Mouse (Mus musculus): Measurements from ENCODE around the gene Edf1.

The Edf1 gene

DNA sequence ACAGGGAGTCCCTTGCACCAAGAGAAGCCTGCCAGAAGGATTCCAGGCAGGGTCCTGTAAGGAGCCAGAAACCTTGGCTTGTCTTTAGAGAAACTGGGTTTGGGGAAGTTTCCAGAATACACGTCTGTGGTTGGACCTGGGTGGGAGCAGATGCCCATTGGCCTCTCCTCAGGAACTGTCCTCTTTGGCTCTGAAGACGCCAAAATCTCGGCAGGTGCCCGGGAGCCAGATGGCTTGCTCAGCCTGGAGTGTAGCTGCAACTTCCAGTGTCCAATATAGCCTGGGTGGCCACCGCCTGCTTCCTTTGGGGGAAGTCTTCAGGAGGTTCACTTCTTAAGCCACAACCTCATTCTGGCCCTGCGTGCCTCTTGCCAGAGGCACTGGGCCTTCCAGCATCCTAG lies 24.3 kb downstream of the Edf1 start:
- DNase-seq (ENCODE audit: low read depth, low spot score), result no peak

DNA sequence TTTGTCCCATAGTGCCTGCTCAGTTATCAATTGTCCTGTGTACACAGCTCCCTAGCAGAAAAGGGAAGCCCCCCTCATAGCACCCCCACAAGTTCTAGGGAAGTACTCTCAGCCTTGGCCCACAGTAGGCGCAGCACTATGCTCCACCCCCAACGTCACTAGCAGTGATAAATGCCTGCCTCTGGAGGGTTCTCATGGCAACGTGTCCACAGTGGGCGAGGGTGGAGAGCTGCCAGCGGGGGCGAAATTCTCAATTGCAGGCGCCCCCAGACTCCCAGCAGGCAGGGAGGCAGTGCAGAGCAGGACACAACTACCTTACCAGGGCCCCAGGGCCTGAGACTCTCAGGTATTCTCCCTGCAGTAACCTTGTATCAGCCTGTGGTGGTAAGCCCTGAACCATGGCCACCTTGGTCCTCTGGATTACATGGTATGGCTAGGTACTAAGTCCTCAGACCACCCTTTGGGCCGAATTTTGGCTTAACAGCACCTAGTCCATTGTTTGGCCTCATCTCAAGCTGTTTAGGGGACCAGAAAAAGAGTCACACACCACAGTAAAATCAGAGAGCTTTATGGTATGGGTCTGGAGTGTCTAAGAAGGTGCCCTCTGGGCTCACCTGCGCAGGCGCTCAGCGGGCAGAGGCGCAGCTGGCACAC lies 24.9 kb downstream of the Edf1 start:
- DNase-seq (ENCODE audit: low read depth, low spot score), result no peak

DNA sequence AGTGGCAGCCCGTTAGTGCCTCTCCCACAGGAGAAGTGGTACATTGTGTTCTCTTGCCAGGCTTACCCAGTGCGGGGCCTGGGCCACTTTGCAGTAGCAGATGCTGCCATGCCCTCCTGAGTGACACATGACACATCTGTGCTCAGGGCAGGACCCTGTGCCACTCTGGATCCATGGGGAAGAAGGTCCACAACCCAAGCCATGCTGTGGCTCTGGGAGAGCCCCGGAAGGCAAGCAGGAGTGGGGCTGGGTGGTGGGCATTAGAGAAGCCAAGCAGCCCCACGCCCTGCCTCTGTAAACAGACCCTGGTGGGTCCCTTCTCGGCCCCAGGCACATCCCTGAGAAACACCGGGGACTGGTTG lies 25.5 kb downstream of the Edf1 start:
- no peak for DNase-seq (ENCODE audit: low read depth, low spot score)

DNA sequence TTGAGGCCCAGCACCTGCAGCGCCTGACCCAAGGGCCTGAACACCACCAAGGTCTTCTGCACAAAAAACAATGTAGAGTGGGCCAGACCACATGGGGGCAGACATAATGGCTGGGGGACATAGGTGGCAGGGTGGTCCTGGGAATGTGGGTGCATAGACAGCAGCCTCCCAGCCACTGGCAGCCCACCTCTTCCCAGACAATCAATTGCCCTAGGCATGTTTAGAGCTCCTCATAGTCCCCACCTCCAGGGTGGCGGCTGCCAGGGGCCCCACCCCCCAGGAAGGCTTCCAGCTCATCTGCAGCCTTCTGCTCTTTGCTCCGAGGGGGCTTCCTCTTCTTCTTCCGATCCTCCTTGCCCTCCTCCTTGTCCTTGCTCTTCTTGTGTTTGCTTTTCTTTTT lies 25.9 kb downstream of the Edf1 start:
- no peak for DNase-seq (ENCODE audit: low read depth, low spot score)

DNA sequence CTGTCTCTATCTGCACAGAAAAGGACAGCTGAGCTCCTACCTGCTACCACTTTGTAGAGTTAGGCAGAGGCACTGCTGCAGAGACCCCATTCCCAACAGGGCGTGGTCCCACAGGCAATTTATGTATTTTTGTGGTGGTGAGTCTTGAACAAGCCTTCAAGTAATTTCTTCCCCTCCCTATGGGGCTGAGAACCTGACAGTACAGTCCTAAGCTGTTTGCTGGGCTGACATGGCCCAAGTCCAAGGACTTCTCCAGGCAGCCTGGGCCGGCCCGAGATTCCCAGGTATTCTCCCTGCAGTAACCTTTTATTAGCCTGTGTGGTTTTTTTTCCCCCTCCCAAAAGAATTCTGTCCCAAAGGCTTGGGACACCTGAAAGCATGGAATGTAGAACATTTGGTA lies 26.5 kb downstream of the Edf1 start:
- DNase-seq (ENCODE audit: low read depth, low spot score), result no peak

DNA sequence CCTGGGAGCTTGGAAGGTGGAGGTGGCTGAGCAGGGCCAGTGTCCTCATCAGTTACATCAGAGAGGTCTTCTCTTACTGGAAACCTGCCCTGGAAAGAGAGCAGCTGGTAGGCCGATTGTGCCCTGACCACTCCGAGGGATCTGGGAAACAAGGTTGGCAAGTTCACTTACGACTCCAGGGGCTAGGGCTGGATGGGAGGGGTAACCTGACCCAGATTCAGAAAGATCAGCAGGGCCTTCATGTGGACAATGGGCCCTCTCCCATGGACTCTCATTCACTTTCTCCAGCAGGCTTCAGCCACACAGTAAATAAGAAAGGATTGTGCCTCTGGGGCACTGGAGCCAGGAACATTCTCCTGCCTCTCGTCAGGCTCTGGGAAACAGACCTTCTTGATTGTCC lies 27.2 kb downstream of the Edf1 start:
- DNase-seq (ENCODE audit: low read depth, low spot score), result no peak

DNA sequence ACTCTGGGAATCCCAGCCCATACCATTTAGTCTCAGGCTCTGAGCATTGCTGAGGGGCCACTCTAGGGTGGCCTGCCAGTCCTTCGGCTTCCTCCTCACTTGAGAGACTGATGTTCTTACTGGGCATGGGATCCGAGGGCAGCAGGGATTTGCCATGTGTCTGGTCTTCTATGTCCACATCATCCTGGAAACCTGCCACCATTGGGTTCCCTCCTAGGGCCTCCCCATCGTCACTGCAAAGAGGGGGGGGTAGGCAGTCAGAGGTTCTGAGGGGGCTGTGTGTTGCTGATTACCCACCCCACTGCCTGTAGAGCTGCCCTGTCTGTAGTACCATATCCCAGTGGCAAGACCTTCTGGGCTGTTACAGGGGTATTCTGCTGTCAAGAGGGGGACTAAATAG lies 28.0 kb downstream of the Edf1 start:
- DNase-seq (ENCODE audit: low read depth, low spot score), result no peak

DNA sequence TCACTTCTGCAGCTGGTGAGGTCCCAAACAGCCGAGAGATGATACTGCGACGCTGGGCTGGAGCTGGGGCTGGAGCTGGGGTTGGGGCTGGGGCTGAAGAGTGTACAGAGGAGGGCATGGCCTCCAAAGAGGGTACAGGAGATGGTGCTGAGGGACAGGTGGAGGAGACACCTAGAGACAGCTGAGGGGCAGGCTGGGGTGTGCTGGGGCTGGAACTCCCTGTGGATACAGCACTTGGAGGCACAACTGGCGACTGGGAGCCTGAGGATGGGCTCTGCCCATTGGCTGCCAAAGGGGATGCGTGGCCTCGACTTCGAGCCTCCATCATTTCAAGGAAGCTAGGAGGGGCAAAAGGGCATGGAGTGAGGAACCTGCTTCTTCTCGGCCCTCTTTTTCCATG lies 29.6 kb downstream of the Edf1 start:
- no peak for DNase-seq (ENCODE audit: low read depth, low spot score)

DNA sequence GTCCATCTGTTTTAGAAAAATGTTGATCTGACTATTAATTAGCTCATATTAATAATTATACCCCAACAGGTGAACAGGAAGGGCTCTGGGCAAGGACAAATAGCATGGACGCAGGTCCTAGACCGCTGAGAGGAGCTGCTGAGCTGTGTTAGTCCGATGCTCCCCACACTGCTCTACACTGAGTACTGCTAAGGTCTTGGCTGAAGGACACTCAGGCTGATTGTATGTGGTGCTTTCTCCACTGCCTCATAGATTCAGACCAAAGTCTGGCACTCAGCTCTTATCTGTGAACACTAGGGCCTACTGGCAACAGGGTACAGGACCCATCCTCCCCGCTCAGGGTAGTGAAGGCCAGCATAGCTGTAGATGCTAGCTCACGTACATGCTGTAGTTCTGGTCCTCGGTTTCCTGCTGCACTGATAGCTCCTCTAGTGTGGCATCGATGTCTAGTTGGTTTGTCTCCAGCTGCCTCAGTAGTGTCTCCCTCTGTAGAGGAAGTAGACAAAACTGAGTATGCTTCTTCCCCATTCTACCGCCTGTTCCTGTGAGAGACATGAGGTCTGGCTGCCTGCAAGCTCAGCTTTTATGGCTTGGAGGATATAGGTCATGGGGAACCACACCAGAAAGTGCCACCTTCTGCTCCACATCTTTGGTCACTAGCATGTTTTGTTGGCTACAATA lies 30.7 kb downstream of the Edf1 start:
- no peak for DNase-seq (ENCODE audit: low read depth, low spot score)

DNA sequence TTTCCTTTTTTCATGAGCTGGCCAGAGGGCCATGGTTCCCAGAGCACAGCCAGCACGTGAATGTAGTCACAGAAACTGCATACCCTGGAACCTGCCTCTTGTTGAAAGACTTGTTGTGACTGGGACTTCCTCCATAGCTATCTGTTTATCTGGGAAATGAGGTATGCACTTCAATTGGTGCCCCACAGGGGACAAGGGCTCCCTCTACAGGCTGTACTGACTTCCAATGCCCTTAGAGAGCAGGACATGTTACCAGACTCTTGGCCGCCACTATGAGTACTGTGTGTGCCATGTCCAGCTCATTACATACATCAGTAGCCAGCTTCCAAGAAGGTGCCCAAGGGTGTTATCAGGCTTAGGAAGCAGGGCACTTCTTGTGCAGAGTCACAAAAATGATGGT lies 34.2 kb downstream of the Edf1 start:
- DNase-seq (ENCODE audit: low read depth, low spot score), result no peak

DNA sequence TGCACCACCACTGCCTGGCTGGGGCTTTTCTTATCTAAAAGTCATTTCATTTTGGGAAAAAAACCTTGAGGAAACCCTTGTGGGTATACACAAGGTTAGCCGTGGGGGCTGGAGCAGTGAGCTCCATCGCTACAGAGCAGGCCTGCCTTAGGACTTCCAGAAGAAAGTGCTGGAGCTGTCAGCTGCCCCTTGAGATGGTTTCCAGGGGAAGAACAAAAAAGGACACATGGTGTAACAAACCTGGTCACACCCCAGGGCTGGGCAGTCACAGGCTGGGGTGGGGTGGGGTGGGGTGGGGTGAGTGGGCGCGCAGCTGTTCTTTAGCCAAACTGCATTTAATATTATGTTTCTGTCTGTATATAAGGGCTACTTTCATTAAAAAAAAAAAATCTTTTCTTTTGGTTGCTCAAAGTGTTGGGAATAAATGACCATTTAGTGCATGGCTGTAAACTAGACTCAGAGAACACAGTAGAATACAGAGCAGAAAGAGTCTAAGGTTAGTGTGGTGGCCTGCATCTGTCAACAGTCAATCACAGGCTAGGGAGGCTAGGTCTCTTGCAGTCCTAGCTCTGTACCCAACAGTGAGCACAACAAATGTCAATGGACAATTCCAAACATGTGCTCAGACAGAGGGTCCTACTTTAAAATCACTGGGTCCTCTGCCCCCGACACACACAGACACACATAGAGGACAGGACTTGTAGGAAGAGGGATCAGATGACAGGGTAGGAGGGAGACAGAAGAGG lies 39.3 kb downstream of the Edf1 start:
- DNase-seq (ENCODE audit: low read depth, low spot score), result no peak

DNA sequence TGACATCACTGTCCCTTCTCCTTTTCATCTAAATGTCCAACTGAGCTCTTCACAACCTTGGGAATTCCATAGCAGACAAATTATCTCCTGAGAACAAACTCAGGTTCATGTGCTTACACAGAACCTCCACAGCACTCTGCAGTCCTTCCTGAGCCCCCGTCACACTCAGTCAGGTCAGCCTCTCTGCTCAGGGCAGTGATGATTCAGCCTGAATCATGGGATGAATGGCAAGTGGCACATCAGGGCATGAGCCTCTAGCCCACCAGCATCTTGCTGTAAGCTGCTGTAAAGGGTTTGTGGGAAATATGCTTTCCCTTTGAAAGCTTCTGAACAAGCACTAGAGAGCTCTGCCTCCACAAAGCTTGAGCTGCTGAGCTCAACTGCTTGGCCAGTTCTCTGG lies 41.1 kb downstream of the Edf1 start:
- no peak for DNase-seq (ENCODE audit: low read depth, low spot score)

DNA sequence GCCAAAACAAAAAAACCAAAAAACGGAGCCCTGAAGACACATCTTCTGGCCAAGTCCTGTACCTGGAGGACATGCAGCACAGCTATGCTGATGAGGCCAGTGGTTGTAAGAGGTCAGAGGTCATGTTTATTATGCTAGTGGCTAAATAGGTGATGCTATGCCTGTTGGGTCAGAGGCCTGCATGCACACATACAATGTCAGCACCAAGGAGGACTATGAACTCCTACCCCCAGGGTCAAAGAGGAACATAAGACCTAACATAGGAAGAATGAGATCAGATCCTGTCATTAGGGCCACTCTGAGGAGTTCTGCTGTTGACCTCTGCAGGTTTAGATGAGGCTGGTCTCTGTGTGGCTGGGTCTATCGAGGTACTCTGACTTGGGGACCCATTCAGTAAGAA lies 42.4 kb downstream of the Edf1 start:
- DNase-seq (ENCODE audit: low read depth, low spot score), result no peak

DNA sequence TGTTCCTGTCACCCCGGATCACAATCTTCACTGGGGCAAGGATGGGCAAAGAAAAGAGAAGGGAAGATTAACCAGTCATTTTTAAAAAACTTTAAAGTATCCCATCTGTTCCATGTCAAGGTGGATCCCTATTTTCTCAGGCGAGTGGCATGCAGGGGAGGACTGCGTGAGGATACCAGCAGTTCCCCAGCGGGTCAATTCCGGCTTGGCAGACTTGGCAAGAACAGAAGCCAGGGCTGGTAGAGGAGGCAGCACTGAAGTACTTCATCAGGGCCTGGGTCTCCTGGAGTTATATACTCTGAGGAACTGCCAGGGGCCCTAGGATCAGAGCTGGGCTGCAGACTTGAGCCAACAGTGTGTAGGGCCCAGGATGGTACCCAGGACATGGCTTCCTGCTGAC lies 44.9 kb downstream of the Edf1 start:
- no peak for DNase-seq (ENCODE audit: low read depth, low spot score)

DNA sequence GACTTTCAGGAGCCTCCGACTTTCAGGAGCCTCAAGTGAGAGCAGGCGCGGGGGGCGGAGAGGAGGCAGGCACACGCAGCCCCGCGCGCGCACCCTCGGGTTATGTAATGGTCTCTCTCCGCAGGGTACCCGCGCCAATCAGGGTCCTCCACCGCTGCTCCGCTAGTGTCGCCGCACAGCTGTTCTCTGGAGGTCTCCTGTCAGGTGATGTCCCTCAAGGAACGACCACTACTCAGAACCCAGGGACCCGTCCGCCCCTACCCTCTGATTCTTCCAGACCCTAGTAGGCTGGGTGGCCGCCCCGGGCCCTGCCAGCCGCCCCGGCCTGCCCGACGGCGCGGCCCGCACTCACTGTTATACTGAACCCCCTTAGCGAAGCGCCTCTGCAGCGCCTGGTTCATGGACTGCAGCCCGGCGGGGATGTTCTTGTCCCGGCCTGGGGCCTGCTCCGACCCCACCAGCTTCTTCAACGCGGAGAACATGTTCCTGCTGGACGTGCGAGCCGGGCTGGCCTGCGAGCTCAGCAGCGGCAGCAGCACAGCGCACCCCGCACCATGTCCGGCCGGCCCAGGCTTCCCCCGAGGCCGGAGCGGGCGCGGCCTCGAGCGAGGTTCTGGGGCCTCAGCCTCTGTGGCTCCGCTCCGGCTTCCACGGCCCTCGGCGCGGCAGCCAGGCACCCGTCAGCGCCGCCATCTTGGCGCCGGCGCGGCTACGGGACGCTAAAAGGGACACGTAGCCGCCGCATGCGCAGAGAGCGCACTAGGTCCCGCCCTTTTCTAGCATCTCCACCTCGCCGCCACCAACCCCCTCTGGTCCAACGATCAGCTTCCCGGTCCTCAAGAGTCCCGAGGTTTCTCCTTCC lies 50.3 kb downstream of the Edf1 start, which contains the start of gene Rabl6:
Rabl6 (minus strand) TSS at position 761 of the 862 bp plus-strand sequence.
- peak; percentile 71 for DNase-seq (ENCODE audit: low read depth, low spot score)

DNA sequence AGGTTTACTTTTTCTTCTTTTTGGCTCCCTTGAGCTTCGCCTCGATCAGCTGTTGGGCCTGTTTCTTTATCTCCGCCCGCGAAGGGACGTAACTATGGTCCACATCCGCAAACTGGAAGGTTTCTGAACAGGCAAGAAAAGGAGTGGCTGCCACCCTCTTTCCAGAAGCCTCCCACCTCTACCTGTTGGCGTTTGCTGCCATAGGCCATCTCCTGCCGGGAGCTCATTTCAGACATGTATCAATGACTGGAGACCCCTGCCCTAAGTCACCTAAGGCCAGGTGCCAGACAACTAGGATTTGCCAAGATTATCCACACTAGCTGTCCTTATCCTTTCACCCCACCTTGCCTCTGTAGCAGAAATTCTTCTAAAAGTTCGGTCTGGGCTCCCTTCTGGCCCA lies 51.0 kb downstream of the Edf1 start:
- DNase-seq (ENCODE audit: low read depth, low spot score), result no peak

Data from retina, adult 2 months (tissue).